Mouse (Mus musculus): ENCODE data around the gene Tnnt2. TPM values are rescaled to one million over a fixed set of nuclear protein-coding genes. Genes with fewer than 3 reads are reported as not detected.
A peak's percentile ranks its signal among the peaks of the same experiment; 100 is the strongest.

Tnnt2 gene
- 1 to 10 TPM; 2.5 to 2.6 TPM for total RNA-seq (2021)
- long read RNA-seq, experiment 1, result 0 reads
- long read RNA-seq, experiment 2, partial matches to known transcripts, result 1 of 1 reads
- long read RNA-seq, experiment 2, other reads (novel, unspliced or antisense), result 0 of 1 reads

DNA sequence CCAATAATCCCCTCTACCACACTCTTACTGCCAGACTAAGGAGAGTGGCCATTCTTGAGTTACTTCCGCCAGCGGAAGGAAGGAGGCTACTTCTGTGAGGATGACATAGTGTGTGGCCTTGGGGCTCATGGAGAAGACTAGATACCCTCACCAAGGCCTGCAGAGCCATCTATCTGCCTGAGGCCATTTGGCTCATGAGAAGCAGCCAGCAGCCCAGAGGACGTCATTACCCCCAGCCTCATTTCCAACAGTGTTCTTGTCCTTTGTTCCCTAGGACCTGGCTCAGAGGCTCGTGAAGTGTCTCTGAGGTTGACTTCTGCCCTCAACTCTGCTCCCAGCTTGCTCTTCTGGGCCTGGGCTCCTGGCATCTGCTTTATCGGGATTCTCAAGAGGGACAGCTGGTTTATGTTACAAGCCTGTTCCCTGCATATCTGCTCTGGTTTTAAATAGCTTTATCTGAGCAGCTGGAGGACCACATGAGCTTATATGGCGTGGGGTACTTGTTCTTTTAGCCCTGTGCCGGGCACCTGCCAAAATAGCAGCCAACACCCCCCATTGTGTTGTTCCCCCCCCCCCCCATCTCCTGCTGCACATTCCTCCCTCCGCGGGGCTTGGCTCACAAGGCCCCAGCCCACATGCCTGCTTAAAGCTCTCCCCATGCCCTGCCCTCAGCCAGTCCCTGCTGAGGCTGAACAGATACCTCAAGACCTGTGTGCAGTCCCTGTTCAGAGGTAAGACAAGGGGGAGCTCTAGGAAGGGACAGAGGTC, at the start of gene Tnnt2:
TSS of gene Tnnt2 (plus strand) at position 639 of the 768 bp plus-strand sequence.
- DNase-seq, result no peak

DNA sequence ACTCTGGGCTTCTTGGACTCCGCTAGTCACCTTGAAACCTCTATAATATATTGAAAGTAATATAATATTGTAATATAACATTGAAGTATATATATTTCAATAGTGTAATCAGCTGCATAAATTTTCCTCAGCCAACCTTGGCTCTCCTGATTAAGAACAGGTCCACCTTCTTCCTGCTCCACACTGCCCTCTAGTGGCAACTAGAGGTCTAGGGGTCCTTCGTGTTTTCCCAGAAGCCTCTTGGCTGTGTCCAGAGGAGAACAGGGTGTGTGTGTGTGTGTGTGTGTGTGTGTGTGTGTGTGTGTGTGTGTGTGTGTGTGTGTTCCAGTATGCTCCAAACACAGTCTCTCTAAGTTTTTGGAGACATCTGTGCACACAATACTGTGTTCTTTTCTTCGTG, 48.4 kb upstream of the Tnnt2 start:
- peak; percentile 72 to 82 for DNase-seq

DNA sequence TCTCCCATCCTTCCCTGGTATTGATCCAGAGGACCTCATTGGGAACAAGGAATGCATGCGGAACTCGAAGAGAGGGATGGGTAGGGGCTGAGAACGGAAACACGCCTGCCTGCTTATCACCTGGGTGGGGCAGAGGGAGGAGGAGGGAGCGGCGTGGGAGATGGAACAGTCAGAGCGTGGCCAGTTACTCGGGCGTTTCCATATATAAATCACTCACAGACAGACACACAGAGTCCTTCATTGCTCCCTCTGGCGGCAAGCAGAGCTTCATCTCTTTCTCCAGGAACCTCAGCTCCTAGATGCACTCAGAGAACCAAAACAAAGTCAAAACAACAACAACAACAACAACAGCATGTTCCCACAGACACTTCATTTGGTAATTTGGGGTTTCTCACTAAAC, 47.4 kb upstream of the Tnnt2 start:
- peak in 1 of 2 experiments; percentile 56 for DNase-seq

- peak; percentile 79 to 88 for DNase-seq
Measured at GRCm38 (mm10) chr1:135789815-135790214, 46.3 kb upstream of the Tnnt2 start.

- no peak for DNase-seq
Measured at GRCm38 (mm10) chr1:135792143-135792939, 43.8 kb upstream of the Tnnt2 start.

DNA sequence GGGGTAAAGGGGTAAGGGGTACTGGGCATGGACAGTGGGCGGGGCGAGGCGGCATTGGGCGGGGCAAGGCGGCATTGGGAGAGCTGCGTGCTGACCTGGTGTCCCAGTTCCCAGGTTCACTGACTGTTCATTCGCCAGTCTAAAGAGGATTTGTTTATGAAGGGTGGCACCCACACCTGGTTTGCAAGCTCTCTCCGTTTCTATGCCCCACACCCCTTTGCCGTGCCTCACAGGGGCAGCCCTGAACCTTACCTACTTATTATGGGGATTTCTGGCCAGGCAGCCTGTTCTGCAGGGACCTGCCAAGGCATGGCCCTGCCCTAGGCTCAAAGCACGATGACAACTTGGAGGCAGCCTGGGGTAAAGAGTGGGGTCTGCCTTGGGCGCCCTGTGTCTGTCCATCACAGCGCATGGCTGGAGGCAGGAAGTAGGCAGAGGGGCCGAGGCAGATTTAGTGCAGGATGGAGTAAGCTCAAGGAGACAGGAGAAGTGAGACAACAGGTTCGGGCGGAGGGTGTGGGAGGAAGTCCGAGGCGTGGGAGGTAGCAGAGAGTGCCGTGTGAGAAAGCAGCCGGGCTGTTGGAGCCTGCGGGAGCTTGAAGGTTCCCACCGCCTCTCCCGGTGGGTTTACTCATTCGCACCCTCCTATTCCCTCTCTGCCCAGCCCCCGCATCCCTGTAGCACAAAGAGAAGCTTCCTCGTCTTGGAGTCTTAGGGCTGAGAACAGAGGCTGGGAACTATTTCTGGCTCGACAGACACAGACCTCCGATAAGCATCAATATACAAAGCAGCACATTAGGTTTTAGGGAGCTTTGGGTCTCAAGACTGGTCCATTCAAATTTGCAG, 42.6 kb upstream of the Tnnt2 start:
- no peak for DNase-seq

DNA sequence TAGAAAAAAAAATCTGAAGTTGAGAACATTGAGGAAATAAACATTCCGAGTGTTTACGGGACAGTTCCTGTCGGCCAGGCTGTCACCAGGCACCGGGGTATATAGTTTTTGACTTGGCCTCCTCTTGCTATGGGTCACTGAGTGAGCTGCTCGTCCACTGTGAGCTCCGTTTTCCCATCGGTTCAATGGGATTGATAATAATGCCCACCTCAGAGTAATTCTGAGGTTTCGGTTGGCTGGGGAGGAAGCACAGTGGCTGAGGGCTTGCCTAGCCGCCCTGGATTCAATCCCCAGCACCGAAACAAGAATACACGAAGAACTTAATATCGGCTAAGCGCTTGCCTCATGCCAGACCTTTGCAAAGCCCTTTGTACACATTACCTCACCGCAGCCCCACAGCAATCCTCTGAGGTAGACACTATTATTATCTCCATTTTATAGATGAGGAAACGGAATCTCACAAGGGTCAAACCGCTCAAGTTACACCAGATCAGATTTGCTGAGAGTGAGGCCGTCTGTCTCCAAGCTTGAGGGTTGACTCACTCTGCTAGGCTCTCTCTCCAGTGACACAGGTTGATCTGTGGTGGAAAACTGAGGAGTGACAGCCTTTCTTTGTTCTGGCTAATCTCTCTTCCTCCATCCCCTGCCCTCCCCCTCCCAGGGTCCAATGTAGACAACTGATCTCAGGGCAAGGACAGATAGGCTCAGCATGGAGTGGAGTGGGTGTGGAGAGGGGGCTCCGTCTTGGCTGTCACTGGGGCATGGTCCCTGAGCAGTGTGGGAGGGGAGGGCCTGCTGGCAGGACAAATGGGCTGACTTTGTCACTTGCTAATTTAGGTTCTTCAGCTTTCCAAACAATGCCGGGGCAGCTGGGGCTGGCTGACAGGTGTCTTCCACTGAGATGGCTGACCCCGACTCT, 41.7 kb upstream of the Tnnt2 start:
- no peak for DNase-seq

DNA sequence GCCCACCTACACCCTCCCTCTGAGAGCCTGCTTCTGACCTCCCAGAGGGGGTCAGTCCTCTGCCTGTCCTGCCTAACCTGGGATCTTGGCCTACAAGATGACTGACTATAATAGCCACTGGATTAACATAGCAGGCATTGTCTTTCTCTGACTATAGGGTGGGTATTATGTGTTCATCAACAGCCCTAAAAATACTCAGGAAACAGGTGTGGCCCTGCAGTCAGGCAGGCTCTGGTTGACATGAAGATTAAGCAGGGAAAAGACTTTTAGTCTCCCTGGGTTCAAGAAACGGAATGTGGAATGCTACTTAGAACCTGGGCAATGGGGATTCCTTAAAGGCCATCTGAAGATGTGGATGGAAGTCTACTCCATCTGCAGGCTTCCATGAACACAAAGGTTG, 37.7 kb upstream of the Tnnt2 start:
- DNase-seq, result no peak

GRCm38 (mm10) chr1:135799109-135799627, 37.0 kb upstream of the Tnnt2 start:
- DNase-seq, result no peak

DNA sequence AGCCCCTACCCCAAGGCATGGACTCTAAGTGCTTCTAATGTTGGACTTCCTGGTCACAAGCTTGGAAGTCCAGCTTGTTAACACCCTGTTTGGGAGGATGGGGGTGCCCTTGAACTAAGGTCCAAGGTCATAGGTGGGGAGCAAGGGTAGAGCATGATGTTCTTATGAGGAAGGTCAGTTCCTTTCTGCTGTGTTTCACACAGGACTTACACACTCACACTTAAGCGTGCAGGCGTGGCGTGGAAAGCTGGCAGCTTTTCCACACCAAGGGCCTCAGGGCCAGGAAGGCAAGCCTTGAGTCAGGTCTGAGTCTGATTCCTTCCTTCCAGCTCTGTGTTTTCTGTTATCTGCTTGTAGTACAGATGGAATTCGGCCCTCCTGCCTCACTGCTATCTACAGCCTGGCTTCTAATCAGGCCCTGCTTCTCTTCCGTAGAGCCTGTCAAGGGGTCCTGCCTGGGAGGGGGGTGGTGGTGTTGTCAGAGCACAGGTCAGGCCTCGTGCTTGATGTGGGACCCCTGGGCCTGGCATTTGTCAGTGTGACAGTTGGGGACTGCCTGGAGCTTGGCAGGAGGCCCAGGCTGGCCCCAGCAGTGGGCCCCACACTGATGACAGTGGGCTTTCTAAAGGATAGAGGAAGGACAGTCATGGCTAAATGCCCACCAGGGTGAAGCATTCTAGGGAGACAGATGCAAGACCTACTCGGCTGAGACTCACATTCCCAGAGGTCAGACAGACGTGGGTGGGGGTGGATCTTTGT, 35.8 kb upstream of the Tnnt2 start:
- DNase-seq, result no peak

DNA sequence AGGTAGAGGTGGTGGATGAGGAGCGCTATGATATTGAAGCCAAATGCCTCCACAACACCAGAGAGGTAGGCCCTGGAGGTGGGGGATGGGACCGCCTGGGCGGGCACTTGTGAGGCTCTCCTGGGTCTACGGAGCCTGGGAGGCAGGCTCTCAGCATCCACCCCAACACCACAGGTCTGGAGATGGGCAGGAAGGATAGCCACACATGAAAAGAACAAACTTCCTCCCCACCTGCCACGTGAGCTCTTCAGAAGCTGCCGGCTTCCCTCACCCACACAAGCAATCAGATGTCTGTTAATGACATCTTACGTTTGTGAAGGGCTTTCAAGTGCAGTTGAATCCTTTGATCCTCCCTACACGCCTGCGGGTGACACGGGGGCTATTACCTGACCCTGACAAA, 28.6 kb upstream of the Tnnt2 start:
- DNase-seq, result no peak

GRCm38 (mm10) chr1:135810180-135810579, 26.0 kb upstream of the Tnnt2 start:
- no peak for DNase-seq

GRCm38 (mm10) chr1:135811016-135811646, 25.0 kb upstream of the Tnnt2 start:
- peak; percentile 82 to 88 for DNase-seq

DNA sequence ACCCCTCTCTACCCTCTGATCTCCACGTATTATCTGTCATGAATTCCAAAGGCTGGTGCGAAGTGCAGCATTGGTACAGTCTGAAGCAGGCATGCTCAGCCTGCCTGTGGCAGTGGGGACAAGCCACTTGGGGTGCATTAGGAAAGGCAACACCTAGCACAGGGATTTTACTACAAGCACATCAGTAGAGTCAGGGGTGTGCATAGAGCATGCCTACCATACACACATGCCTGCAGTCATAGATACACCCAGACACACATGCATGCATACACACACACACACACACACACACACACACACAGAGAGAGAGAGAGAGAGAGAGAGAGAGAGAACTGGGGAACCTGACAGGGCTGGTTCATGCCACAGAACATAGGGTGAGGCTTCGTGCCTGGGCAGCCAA, 23.9 kb upstream of the Tnnt2 start:
- no peak for DNase-seq

DNA sequence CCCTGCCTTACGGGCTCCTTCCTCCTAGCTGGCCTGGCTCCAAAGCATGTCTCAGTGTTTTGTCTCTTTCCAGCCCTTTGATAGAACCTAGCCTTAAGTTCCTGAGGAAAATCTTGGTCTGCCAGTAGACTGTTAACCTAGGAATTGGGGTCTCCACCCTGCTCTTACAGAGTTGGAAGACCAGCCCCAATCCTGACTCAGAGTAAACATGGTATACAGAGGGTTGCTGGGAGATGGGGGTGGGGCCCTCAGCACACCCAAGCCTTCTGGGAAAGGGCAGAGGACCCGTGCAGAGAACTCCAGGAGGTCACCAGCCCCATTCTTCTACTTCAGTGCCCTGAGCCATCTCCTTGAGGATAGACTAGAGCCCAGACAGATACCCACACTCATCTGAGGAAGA, 23.5 kb upstream of the Tnnt2 start:
- no peak for DNase-seq

- DNase-seq, result no peak
Measured at GRCm38 (mm10) chr1:135813071-135813470, 23.1 kb upstream of the Tnnt2 start.

- no peak for DNase-seq
Measured at GRCm38 (mm10) chr1:135813687-135814395, 22.3 kb upstream of the Tnnt2 start.

DNA sequence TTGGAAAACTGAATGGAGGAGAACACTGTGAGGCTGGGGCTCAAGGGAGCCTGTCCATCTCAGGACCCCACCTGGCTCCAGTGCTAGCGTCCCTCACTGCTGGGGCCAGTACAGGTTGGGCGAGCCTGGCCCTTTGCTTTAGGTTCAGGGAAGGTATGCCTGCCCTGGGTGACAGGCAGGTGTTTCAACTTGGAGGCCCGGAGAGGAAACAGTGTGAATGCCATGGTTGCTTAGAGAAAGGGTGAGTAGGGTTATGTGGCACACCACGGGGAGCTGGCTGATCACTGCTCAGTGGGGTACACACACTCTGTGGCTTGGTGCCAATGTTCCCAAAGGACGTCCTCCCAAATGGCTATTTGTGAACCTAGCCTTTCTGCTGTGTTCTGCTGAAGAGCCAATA, 21.6 kb upstream of the Tnnt2 start:
- DNase-seq, result no peak

DNA sequence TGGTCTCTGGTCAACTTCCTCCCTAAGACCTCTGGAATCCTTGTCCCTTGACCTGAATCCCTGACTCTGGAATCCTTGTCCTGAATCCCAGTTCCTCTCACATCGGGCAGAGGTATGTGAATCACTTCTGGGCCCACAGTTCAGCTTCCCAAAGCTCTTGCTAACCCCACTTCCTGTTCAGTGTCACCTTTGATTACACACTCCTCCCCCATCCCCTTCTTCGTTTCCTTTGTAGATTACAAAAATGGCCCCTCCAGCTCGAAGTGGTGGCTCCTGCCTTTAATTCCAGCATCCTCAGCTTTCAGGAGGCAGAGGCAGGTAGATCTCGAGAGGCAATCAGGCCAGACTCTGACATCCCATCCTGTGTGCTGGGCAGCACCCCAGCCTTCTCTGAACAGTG, 18.6 kb upstream of the Tnnt2 start:
- DNase-seq, result no peak
